Comparison of ENCODE assay signal across 8 mouse cellular contexts in the genomic region with DNA sequence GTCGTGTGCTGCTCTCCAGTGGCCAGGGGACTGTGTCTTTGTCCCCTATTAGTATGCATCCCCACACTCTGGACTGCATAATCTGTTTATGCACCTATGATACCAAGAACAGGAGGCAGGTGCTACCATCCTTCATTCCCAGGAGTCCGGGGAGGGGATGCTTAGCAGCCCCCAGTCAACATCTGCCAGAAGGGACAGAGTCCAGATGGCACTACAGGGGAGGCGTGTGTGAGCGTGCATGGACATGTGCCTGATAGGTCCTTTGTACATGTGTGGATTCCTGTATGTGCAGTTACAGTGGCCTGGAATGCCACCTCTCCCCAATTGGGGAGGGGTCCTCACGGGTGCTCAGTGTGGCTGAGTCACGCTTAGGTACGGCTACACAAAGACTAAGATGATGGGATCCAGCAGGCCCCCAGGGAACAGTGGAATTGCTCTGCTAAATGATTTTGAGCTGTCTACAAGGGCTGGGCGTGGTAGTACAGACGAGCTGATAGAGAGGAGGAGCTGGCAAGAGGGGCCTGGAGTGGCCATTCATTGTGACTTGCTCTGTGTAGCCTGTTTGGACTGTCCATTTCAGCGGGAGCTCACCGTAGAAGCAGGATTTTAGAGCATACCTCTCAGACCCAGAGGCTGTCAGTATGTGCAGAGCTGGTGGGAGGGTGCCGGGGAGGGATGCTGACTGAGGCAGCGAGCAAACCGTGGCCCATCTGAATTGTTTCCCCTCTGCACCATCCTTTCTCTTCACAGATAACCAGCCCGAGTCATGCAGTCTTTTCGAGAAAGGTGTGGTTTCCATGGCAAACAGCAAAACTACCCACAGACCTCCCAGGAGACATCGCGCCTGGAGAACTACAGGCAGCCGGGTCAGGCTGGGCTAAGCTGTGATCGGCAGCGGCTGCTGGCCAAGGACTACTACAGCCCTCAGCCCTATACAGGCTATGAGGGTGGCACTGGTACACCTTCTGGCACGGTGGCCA. TPM values are rescaled to one million over a fixed set of nuclear protein-coding genes. Genes with fewer than 3 reads are reported as not detected.
DNase-seq lines count a peak whose midpoint lies in the region; ATAC-seq and TF ChIP-seq lines count a peak whose summit lies in the region.

No protein-coding gene starts in this region.

- TF ChIP-seq CTCF in liver, embryonic 14.5 days (IDR thresholded peaks at IDR 0.05; ENCODE audit: low read depth) = no peak

- H3K4me3 ChIP-seq in liver, embryonic 14.5 days (ENCODE audit: insufficient read depth in 1 of 2, low read depth in 2 of 2, low read length in 2 of 2) = no peak overlapping the region

- H3K27me3 ChIP-seq in liver, embryonic 14.5 days (ENCODE audit: control insufficient read depth, insufficient read depth, low read length) = no peaks in the 10 kb centered on the region

- H3K4me1 ChIP-seq in liver, embryonic 14.5 days (replicated peaks; ENCODE audit: control insufficient read depth in 2 of 2, insufficient read depth in 2 of 2, low read length in 1 of 2) = peaks cover 5 to 21% of the 10 kb centered on the region in 2 experiments

- no peak overlapping the region for H3K9ac ChIP-seq in liver, embryonic 14.5 days (replicated peaks)

- no peak for ATAC-seq in cerebellum, adult (ENCODE audit: insufficient number of reproducible peaks, low FRiP score, low TSS enrichment)
- ATAC-seq in liver, embryonic 14.5 days (ENCODE audit: insufficient read depth) = peak; percentile 41; the same call in 1 of the 2 replicates

- no peak for TF ChIP-seq EP300 in liver, embryonic 14.5 days (IDR thresholded peaks at IDR 0.05; ENCODE audit: low read depth)

- H3K27ac ChIP-seq in liver, embryonic 14.5 days = no peak overlapping the region

- WGBS in liver, embryonic 14.5 days (ENCODE audit: insufficient replicate concordance) = 28% methylated on average over 22 of the region's 22 CpGs

- peak; percentile 51 for DNase-seq in cerebellum, adult 9-11 months
- DNase-seq in thymus, postnatal 0 days (ENCODE audit: low spot score) = peak; percentile 59
- DNase-seq in thymus, postnatal 36 days = no peak
- no peak for DNase-seq in liver, embryonic 14.5 days (ENCODE audit: low read depth in 3 of 3, low spot score in 3 of 3)
- peak; percentile 41 for DNase-seq in thymus, postnatal 25 days
- DNase-seq in adrenal gland, adult 18-20 months (ENCODE audit: low spot score in 2 of 2) = no peak
- no peak for DNase-seq in spleen, postnatal 4 days (ENCODE audit: low spot score in 2 of 2)

- no peaks in the 10 kb centered on the region for H3K9me3 ChIP-seq in liver, embryonic 14.5 days (ENCODE audit: control insufficient read depth, low read length)

- peak overlapping the region; percentile 30 for H3K4me2 ChIP-seq in liver, embryonic 14.5 days (ENCODE audit: low read depth)

- no peaks in the 10 kb centered on the region; the same call in 1 of the 2 replicates for H3K36me3 ChIP-seq in liver, embryonic 14.5 days (replicated peaks; ENCODE audit: control insufficient read depth, insufficient read depth, low read depth)

RNA-seq across cellular contexts. Expression of a gene that starts 37.7 kb away (rescaled TPM):
- polyA plus RNA-seq in thymus, postnatal 0 days (2015; fragmentation: Nextera tagmentation; extraction: Ambion mirVana) = 82.6 and 100 TPM in 2 replicates
- polyA plus RNA-seq in liver, embryonic 14.5 days (2012; rRNA removed) = 38.8 and 45.7 TPM in 2 replicates
- 37.6 and 49.6 TPM in 2 replicates for polyA plus RNA-seq in liver, embryonic 14.5 days (2014; fragmentation: Nextera tagmentation; extraction: Ambion mirVana)
- 100 to 1,000 TPM; 141 to 185 TPM for total RNA-seq in adrenal gland, adult 18-20 months (2021)

Comparison
In these comparisons a context has a peak if more than half of its experiments do, and no peak if none do; other contexts are left out.
1. DNase-seq: peak in cerebellum, adult 9-11 months (single experiment), thymus, postnatal 0 days (single experiment) and thymus, postnatal 25 days (single experiment); none in thymus, postnatal 36 days (0 of 2), liver, embryonic 14.5 days (0 of 3), adrenal gland, adult 18-20 months (0 of 2) and spleen, postnatal 4 days (0 of 2).